Comparison of ENCODE assay signal across 13 mouse cellular contexts in genomic region chr9:101198804-101199203, GRCm38 (mm10). TPM values are rescaled to one million over a fixed set of nuclear protein-coding genes. Genes with fewer than 3 reads are reported as not detected.
DNase-seq lines count a peak whose midpoint lies in the region; ATAC-seq and TF ChIP-seq lines count a peak whose summit lies in the region.
"Had no signal": no experiment of that assay in that cellular context is flagged by ENCODE, and none has a peak within 500 bp of the region (broad histone marks: within the 10 kb centered on the region; RNA-seq: fewer than 3 reads in every experiment).

No protein-coding gene starts in this region.

- H3K4me3 ChIP-seq in lung, embryonic 14.5 days (ENCODE audit: low read depth, low read length): no peak overlapping the region
- H3K4me3 ChIP-seq in embryonic fibroblast, embryonic 13.5 days (ENCODE audit: insufficient read depth, low read length): no peak overlapping the region
- H3K4me3 ChIP-seq in heart, embryonic 11.5 days (ENCODE audit: low read depth, low read length): peak overlapping the region; percentile 53
- H3K4me3 ChIP-seq: kidney, embryonic 15.5 days; liver, embryonic 12.5 days; neural tube, embryonic 15.5 days had no signal

- no peaks in the 10 kb centered on the region for H3K4me1 ChIP-seq in lung, embryonic 14.5 days (ENCODE audit: insufficient read depth)
- H3K4me1 ChIP-seq in embryonic fibroblast, embryonic 13.5 days (ENCODE audit: control insufficient read depth, insufficient read depth, low read length): peaks cover 8% of the 10 kb centered on the region
- H3K4me1 ChIP-seq in heart, embryonic 11.5 days (ENCODE audit: control insufficient read depth, insufficient read depth, low read length): peaks cover 6% of the 10 kb centered on the region
- H3K4me1 ChIP-seq: liver, embryonic 12.5 days had no signal

- no peak overlapping the region for H3K9ac ChIP-seq in lung, embryonic 14.5 days
- peak overlapping the region; percentile 58 for H3K9ac ChIP-seq in heart, embryonic 11.5 days (ENCODE audit: low read depth, low read length)
- H3K9ac ChIP-seq: kidney, embryonic 15.5 days; liver, embryonic 12.5 days; neural tube, embryonic 15.5 days had no signal

- no peaks in the 10 kb centered on the region; the same call in 1 of the 2 replicates for H3K36me3 ChIP-seq in lung, embryonic 14.5 days (ENCODE audit: insufficient read depth)
- no peaks in the 10 kb centered on the region for H3K36me3 ChIP-seq in heart, embryonic 11.5 days (ENCODE audit: control insufficient read depth, insufficient read depth, low read length)
- H3K36me3 ChIP-seq: liver, embryonic 12.5 days; neural tube, embryonic 15.5 days had no signal

- no peaks in the 10 kb centered on the region for H3K9me3 ChIP-seq in lung, embryonic 14.5 days (ENCODE audit: low read depth, low read length)
- H3K9me3 ChIP-seq in heart, embryonic 11.5 days (replicated peaks; ENCODE audit: control insufficient read depth, low read length): no peaks in the 10 kb centered on the region
- H3K9me3 ChIP-seq: kidney, embryonic 15.5 days; liver, embryonic 12.5 days; neural tube, embryonic 15.5 days had no signal

- DNase-seq in lung, embryonic 14.5 days: peak; percentile 35
- DNase-seq in lung, postnatal 25 days (ENCODE audit: low spot score): no peak
- peak; percentile 11 for DNase-seq in lung, postnatal 14 days
- DNase-seq in cerebellum, adult 9-11 months: no peak
- DNase-seq: cerebellum, adult 18-20 months; retina, postnatal 1 day had no signal

- peak overlapping the region; percentile 63; the same call in 1 of the 2 replicates for H3K27ac ChIP-seq in lung, embryonic 14.5 days (ENCODE audit: low read depth)
- H3K27ac ChIP-seq in embryonic fibroblast, embryonic 13.5 days (ENCODE audit: insufficient read depth, low read length): peak overlapping the region; percentile 56
- H3K27ac ChIP-seq in heart, embryonic 11.5 days (ENCODE audit: low read depth, low read length): peak overlapping the region; percentile 87
- H3K27ac ChIP-seq: kidney, embryonic 15.5 days; liver, embryonic 12.5 days; neural tube, embryonic 15.5 days had no signal

- no peak for TF ChIP-seq CTCF in lung, embryonic 14.5 days (IDR thresholded peaks at IDR 0.05; ENCODE audit: low read depth)
- TF ChIP-seq CTCF in embryonic fibroblast, embryonic 13.5 days (IDR thresholded peaks at IDR 0.05; ENCODE audit: borderline replicate concordance, insufficient read depth, low read length): no peak

- no peak for ATAC-seq in lung, embryonic 14.5 days (ENCODE audit: insufficient read depth)
- ATAC-seq in heart, embryonic 11.5 days (replicated peaks; ENCODE audit: insufficient number of reproducible peaks, low FRiP score, low TSS enrichment): no peak
- no peak for ATAC-seq in CD4-positive, CD25-positive, alpha-beta regulatory T cell, adult 4 months
- ATAC-seq: activated CD4-positive, CD25-positive, alpha-beta regulatory T cell, adult 4 months; liver, embryonic 12.5 days had no signal

- TF ChIP-seq POLR2A in embryonic fibroblast, embryonic 13.5 days (IDR thresholded peaks at IDR 0.05; ENCODE audit: low read depth, low read length): no peak

- 37% methylated on average over 6 of the region's 6 CpGs for WGBS in lung, embryonic 14.5 days
- WGBS in heart, embryonic 11.5 days (ENCODE audit: insufficient replicate concordance): 33% methylated on average over 6 of the region's 6 CpGs

- H3K27me3 ChIP-seq in lung, embryonic 14.5 days (ENCODE audit: insufficient read depth, low read length): no peaks in the 10 kb centered on the region
- H3K27me3 ChIP-seq in heart, embryonic 11.5 days (ENCODE audit: control insufficient read depth, insufficient read depth, low read length): no peaks in the 10 kb centered on the region
- H3K27me3 ChIP-seq: kidney, embryonic 15.5 days; liver, embryonic 12.5 days; neural tube, embryonic 15.5 days had no signal

- H3K4me2 ChIP-seq in lung, embryonic 14.5 days: no peak overlapping the region
- H3K4me2 ChIP-seq in heart, embryonic 11.5 days: peak overlapping the region; percentile 29; the same call in 1 of the 2 replicates
- H3K4me2 ChIP-seq: kidney, embryonic 15.5 days; liver, embryonic 12.5 days; neural tube, embryonic 15.5 days had no signal

RNA-seq across cellular contexts. Expression of gene Ppp2r3a, which starts 52.8 kb away (rescaled TPM):
- 14.2 and 14.4 TPM in 2 replicates for polyA plus RNA-seq in lung, embryonic 14.5 days (2014; fragmentation: Nextera tagmentation; extraction: Ambion mirVana)
- 20.8 and 25.4 TPM in 2 replicates for polyA plus RNA-seq in embryonic fibroblast, embryonic 13.5 days (2011; ENCODE audit: insufficient read length, low read depth, missing spikeins)
- 71.3 and 82.3 TPM in 2 replicates for polyA plus RNA-seq in heart, embryonic 11.5 days (2014; fragmentation: Nextera tagmentation; extraction: Ambion mirVana)
- polyA plus RNA-seq in CD4-positive, CD25-positive, alpha-beta regulatory T cell, adult 4 months (2017; shearing (Covaris generic)): 1 to 10 TPM; 1.7 to 2.4 TPM

Comparison
In these comparisons a context has a peak if more than half of its experiments do, and no peak if none do; other contexts are left out.
1. DNase-seq: peak in lung, embryonic 14.5 days (single experiment) and lung, postnatal 14 days (single experiment); none in lung, postnatal 25 days (single experiment) and cerebellum, adult 9-11 months (single experiment).
2. Peak in every context shown above with its lines, with median percentiles within 50 percentile points of each other: H3K27ac ChIP-seq.